Mouse (Mus musculus): ENCODE data around the gene Slain2.

DNA sequence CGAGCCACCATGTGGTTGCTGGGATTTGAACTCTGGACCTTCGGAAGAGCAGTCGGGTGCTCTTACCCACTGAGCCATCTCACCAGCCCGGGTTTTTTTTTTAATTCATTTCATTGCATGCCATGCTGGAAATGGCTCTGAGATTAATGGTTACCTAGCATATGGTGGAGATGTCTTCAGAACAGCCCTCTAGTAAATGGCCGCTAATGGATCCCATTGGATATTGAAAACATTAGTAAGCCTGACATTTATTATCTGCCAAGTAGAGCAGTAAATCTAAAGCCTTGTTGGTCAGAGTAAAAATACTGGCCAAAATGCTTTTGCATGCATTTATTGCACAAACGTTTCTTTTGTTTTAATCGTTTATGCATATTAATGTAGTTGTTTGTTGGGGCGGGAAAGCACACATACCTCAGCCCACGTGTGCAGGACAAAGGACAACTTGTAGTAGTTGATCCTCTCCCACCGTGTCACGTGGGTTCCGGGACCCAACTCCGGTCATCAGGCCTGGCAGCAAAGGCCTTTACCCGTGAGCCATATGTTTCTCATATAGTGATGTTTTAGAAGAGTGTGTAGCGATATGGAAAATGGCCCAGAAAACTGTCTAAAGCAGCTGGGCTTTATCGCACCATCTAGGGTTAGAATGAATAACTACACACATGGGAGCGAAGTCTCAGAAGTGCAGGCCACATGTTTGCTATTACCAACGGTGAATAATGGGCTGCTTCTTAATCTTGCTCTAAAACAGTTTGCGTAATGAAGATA lies 27.5 kb upstream of the Slain2 start:
- no peak for TF ChIP-seq CTCF (IDR thresholded peaks at IDR 0.05; ENCODE audit: low read depth, low read length)
- TF ChIP-seq POLR2A (IDR thresholded peaks at IDR 0.05; ENCODE audit: insufficient read depth, low read length), result no peak
- no peak for TF ChIP-seq EP300 (IDR thresholded peaks at IDR 0.05; ENCODE audit: insufficient read depth, low read depth, low read length)
